Mouse (Mus musculus) heart, adult 2 months (tissue): Measurements from ENCODE around the gene Yipf2. TPM values are rescaled to one million over a fixed set of nuclear protein-coding genes. Genes with fewer than 3 reads are reported as not detected.

ENCODE experiments used
- DNase-seq, 2 experiments: peaks; one replicate each; pipeline ENCODE4 v3.0.0; 2021
- H3K27ac ChIP-seq: fragments of 200-600 bp; 2 replicates; pipeline ENCODE4 v1.8.1; 2022
- H3K27me3 ChIP-seq: fragments of 200-500 bp; 2 replicates; pipeline ENCODE4 v1.6.1; 2012; ENCODE audit warnings: mild to moderate bottlenecking, low read length, inconsistent platforms, mixed read lengths; ENCODE audit not compliant: control insufficient read depth, insufficient read depth
- H3K36me3 ChIP-seq: fragments of 200-500 bp; 2 replicates; pipeline ENCODE4 v1.6.1; 2012; ENCODE audit warnings: low read length, inconsistent platforms; ENCODE audit not compliant: control insufficient read depth, insufficient read depth
- H3K4me1 ChIP-seq: fragments of 200-500 bp; 2 replicates; pipeline ENCODE4 v1.6.1; 2011; ENCODE audit warnings: low read length; ENCODE audit not compliant: control insufficient read depth, insufficient read depth
- H3K4me3 ChIP-seq: fragments of 200-600 bp; 2 replicates; pipeline ENCODE4 v1.8.1; 2022
- H3K79me2 ChIP-seq: fragments of 200-500 bp; replicated peaks from 2 replicates; pipeline ENCODE4 v1.6.1; 2012; ENCODE audit warnings: mild to moderate bottlenecking, inconsistent platforms, low read length, moderate library complexity, mixed read lengths; ENCODE audit not compliant: control insufficient read depth, insufficient read depth
- H3K9ac ChIP-seq: fragments of 200-500 bp; 2 replicates; pipeline ENCODE4 v1.6.1; 2012; ENCODE audit warnings: low read depth, mild to moderate bottlenecking, control low read depth, inconsistent platforms, low read length, mixed read lengths
- CTCF ChIP-seq: fragments of 200-600 bp; IDR thresholded peaks from 2 replicates; pipeline ENCODE4 v1.8.1; 2022; ENCODE audit warnings: antibody characterized with exemption, mild to moderate bottlenecking, moderate library complexity
- EP300 ChIP-seq: fragments of 200-500 bp; IDR thresholded peaks from 2 replicates; pipeline ENCODE4 v1.6.1; 2011; ENCODE audit warnings: low read depth, low read length, control low read depth; ENCODE audit not compliant: insufficient read depth
- POLR2A ChIP-seq: fragments of 200-500 bp; IDR thresholded peaks from 2 replicates; pipeline ENCODE4 v1.6.1; 2011; ENCODE audit warnings: mild to moderate bottlenecking, low read depth, low read length, control low read depth; ENCODE audit not compliant: insufficient read depth
- WGBS: fragments of 180-500 bp; shearing (Covaris S2); methylation state at CpG from one replicate; pipeline ENCODE4 v1.1.7; 2018; 5-methylcytosine and 5-hydroxymethylcytosine counted together
- intact Hi-C: fragments of 180-260 bp; cut with DNase I; formaldehyde crosslinking; loops from one replicate; pipeline ENCODE4 v1.15.1; 2025
- polyA plus RNA-seq: library from polyadenylated mRNA; depleted of rRNA; stranded (reverse); fragments of >200 nt; gene quantifications from 2 replicates; pipeline ENCODE4 v1.2.3, GENCODE M21; 2012
- total RNA-seq, 2 experiments: library from RNA; stranded (reverse); gene quantifications; 2 replicates each; pipeline ENCODE4 v1.2.3; 2021

Gene Yipf2
- total and polyA plus RNA-seq, 3 experiments: 6.4 to 12.5 (median 8.0) TPM

GRCm38 (mm10) chr9:21589538-21589937 lies 3.1 kb downstream of the Yipf2 start:
- no peak for DNase-seq
- H3K79me2 ChIP-seq: no peaks in the 10 kb centered on the region; the same call in 1 of the 2 replicates
- TF ChIP-seq EP300: no peak
- TF ChIP-seq CTCF: no peak
- no peaks in the 10 kb centered on the region for H3K27me3 ChIP-seq
- H3K9ac ChIP-seq: no peak overlapping the region
- no peak overlapping the region for H3K4me3 ChIP-seq
- peaks cover 9% of the 10 kb centered on the region for H3K4me1 ChIP-seq
- H3K27ac ChIP-seq: no peak overlapping the region
- 84% methylated on average over 5 of the region's 5 CpGs for WGBS
- H3K36me3 ChIP-seq: no peaks in the 10 kb centered on the region
- intact Hi-C loops: no loop called here

- no peaks in the 10 kb centered on the region for H3K27me3 ChIP-seq
- H3K4me1 ChIP-seq: peaks cover 3% of the 10 kb centered on the region; the same call in 1 of the 2 replicates
- no peak overlapping the region for H3K9ac ChIP-seq
- H3K36me3 ChIP-seq: no peaks in the 10 kb centered on the region
- no peak overlapping the region for H3K27ac ChIP-seq
- WGBS: 89% methylated on average over 8 of the region's 8 CpGs
- H3K79me2 ChIP-seq: no peaks in the 10 kb centered on the region; the same call in 1 of the 2 replicates
- DNase-seq: no peak
- no peak for TF ChIP-seq EP300
- no peak for TF ChIP-seq POLR2A
- TF ChIP-seq CTCF: no peak
- no peak overlapping the region for H3K4me3 ChIP-seq
- intact Hi-C loops: no loop called here
These were observed 4.3 kb downstream of the Yipf2 start for GRCm38 (mm10) chr9:21588350-21588749.

DNA sequence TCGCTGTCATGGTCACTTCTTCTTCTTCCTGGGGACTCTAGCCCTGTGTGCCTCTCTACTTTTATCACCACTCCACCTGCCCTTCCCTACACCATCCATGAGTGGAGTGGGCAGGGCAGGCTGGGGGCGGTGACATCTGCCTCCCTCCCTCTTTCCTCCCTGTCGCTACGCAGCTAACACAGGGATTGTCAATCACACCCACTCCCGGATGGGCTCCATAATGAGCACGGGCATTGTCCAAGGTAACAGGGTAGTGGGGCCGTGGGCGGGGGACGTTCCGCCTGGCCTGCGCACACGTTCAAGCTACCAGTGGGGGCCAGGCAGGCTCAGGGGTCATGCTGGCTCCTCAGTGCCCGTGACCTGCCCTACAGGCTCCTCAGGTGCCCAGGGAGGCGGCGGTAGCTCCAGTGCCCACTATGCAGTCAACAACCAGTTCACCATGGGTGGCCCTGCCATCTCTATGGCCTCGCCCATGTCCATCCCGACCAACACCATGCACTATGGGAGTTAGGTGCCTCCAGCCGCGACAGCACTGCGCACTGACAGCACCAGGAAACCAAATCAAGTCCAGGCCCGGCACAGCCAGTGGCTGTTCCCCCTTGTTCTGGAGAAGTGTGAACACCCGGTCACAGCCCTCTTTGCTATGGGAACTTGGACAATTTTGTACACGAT lies 4.8 kb downstream of the Yipf2 start:
- intact Hi-C loops: no loop called here
- H3K36me3 ChIP-seq: no peaks in the 10 kb centered on the region
- WGBS: 82% methylated on average over 23 of the region's 23 CpGs

GRCm38 (mm10) chr9:21585401-21585800 lies 7.2 kb downstream of the Yipf2 start:
- TF ChIP-seq EP300 (no peak), POLR2A (no peak), CTCF (no peak)
- intact Hi-C loops: no loop called here

More for the DNA sequence above, 4.8 kb downstream of the Yipf2 start:
- H3K4me3 ChIP-seq: no peak overlapping the region
- no peaks in the 10 kb centered on the region for H3K79me2 ChIP-seq
- H3K4me1 ChIP-seq: peaks cover 3% of the 10 kb centered on the region; the same call in 1 of the 2 replicates
- no peak for TF ChIP-seq CTCF
- no peak for TF ChIP-seq EP300
- TF ChIP-seq POLR2A: no peak
- H3K9ac ChIP-seq: no peak overlapping the region
- no peaks in the 10 kb centered on the region for H3K27me3 ChIP-seq
- DNase-seq: no peak
- H3K27ac ChIP-seq: no peak overlapping the region

DNA sequence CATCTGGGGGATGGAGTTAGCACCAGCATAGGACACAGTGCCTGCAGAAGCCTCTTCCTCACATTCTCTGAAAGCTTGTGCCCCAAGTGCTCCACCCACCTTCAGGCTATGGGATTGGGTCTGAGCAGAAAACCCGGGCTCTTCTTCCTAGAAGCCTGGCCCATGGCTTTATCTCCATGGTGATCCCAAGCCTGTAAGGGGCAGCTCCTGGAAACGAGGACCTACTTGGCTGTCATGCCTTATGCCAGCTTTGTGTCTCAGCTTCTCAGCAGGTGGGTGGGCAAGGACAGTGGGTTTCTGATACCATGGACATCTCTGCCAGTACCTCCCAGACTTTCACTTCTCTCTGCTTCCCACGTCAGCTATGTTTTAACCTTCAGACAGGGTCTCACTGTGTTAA lies 14.4 kb downstream of the Yipf2 start:
- Histone ChIP-seq H3K36me3 (no peaks in the 10 kb centered on the region), H3K27ac (no peak overlapping the region)

More at GRCm38 (mm10) chr9:21585401-21585800, 7.2 kb downstream of the Yipf2 start:
- no peak overlapping the region for H3K4me3 ChIP-seq
- WGBS: 86% methylated on average over 1 of the region's 1 CpGs
- H3K27me3 ChIP-seq: no peaks in the 10 kb centered on the region
- no peaks in the 10 kb centered on the region for H3K79me2 ChIP-seq
- H3K4me1 ChIP-seq: no peaks in the 10 kb centered on the region
- H3K27ac ChIP-seq: no peak overlapping the region
- no peaks in the 10 kb centered on the region for H3K36me3 ChIP-seq
- no peak for DNase-seq
- no peak overlapping the region for H3K9ac ChIP-seq

DNA sequence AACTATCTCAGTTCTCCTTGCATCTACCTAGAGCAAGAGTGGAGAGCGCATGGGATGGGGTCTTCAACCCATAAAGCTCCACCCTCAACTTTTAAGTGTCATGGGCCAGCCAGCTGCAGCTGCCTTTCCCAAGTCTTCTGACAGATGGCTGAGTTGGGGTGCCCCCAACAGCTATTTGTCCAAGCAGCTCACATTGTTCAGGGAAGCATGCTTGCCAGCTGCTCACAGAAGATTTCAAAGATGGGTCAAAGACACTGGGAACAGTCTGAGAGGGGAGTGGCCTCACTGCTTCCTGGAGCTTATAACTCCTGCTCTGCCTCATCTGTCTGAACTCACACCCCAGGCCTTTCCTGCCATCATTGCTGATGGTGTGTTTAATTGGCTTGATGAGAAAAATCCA lies 16.3 kb downstream of the Yipf2 start:
- Histone ChIP-seq H3K9ac (no peak overlapping the region), H3K4me1 (no peaks in the 10 kb centered on the region; the same call in 1 of the 2 replicates), H3K36me3 (no peaks in the 10 kb centered on the region), H3K79me2 (no peaks in the 10 kb centered on the region), H3K27ac (no peak overlapping the region), H3K4me3 (no peak overlapping the region), H3K27me3 (no peaks in the 10 kb centered on the region)
- TF ChIP-seq EP300 (no peak), POLR2A (no peak), CTCF (no peak)
- no peak for DNase-seq
- intact Hi-C loops: no loop called here
- whole genome bisulfite sequencing: 94% methylated on average over 1 of the region's 1 CpGs

More for the DNA sequence above, 14.4 kb downstream of the Yipf2 start:
- Histone ChIP-seq H3K27me3 (no peaks in the 10 kb centered on the region), H3K4me3 (no peak overlapping the region), H3K9ac (no peak overlapping the region), H3K79me2 (no peaks in the 10 kb centered on the region), H3K4me1 (no peaks in the 10 kb centered on the region; the same call in 1 of the 2 replicates)
- intact Hi-C loops: no loop called here
- 73% methylated on average over 3 of the region's 3 CpGs for WGBS
- no peak for TF ChIP-seq CTCF
- TF ChIP-seq EP300: no peak
- no peak for TF ChIP-seq POLR2A
- no peak for DNase-seq
